Mouse (Mus musculus) heart, embryonic 14.5 days (tissue): ENCODE results near the gene Rbbp6. TPM values are rescaled to one million over a fixed set of nuclear protein-coding genes. Genes with fewer than 3 reads are reported as not detected.
A peak's percentile ranks its signal among the peaks of the same experiment; 100 is the strongest.

Source experiments
- ATAC-seq: fragments of 200-750 bp; cut with Nextera tagmentation; 2 replicates; pipeline ENCODE4 v1.8.0; 2017; ENCODE audit warnings: low read depth, moderate TSS enrichment; ENCODE audit not compliant: insufficient number of reproducible peaks, insufficient read depth, low FRiP score
- H3K27ac ChIP-seq, 2 experiments: fragments of 200-500 bp in 1 of 2; fragments of 300-500 bp in 1 of 2; sonication (generic) in 1 of 2; replicated peaks in 1 of 2; 2 replicates each; pipeline ENCODE4 v1.5.1; 2012 to 2014; ENCODE audit warnings: low read depth in 2 of 2, low read length in 2 of 2, control low read depth in 1 of 2, mild to moderate bottlenecking in 1 of 2, mixed read lengths in 1 of 2; ENCODE audit not compliant: control insufficient read depth in 1 of 2, insufficient read depth in 1 of 2
- H3K27me3 ChIP-seq: fragments of 300-500 bp; sonication (generic); 2 replicates; pipeline ENCODE4 v1.6.1; 2014; ENCODE audit warnings: mild to moderate bottlenecking, low read length, control low read depth; ENCODE audit not compliant: control insufficient read depth, insufficient read depth
- H3K36me3 ChIP-seq: fragments of 300-500 bp; sonication (generic); 2 replicates; pipeline ENCODE4 v1.6.1; 2014; ENCODE audit warnings: mild to moderate bottlenecking, control low read depth, low read length, mixed read lengths; ENCODE audit not compliant: control insufficient read depth, insufficient read depth
- H3K4me1 ChIP-seq, 2 experiments: fragments of 200-500 bp in 1 of 2; fragments of 300-500 bp in 1 of 2; sonication (generic) in 1 of 2; 2 replicates each; pipeline ENCODE4 v1.6.1; 2012 to 2014; ENCODE audit warnings: low read length in 2 of 2, control low read depth in 1 of 2, mixed read lengths in 1 of 2; ENCODE audit not compliant: control insufficient read depth in 2 of 2, insufficient read depth in 2 of 2
- H3K4me2 ChIP-seq: fragments of 300-500 bp; sonication (generic); 2 replicates; pipeline ENCODE4 v1.6.1; 2014; ENCODE audit warnings: mild to moderate bottlenecking, low read length
- H3K4me3 ChIP-seq, 2 experiments: fragments of 200-500 bp in 1 of 2; fragments of 300-500 bp in 1 of 2; sonication (generic) in 1 of 2; 2 replicates each; pipeline ENCODE4 v1.5.1; 2012 to 2014; ENCODE audit warnings: low read length in 2 of 2, mild to moderate bottlenecking in 2 of 2, control low read depth in 1 of 2, low read depth in 1 of 2, moderate library complexity in 1 of 2; ENCODE audit not compliant: control insufficient read depth in 1 of 2, insufficient read depth in 1 of 2
- H3K9ac ChIP-seq: fragments of 300-500 bp; sonication (generic); 2 replicates; pipeline ENCODE4 v1.6.1; 2014; ENCODE audit warnings: mild to moderate bottlenecking, low read length
- H3K9me3 ChIP-seq: fragments of 300-500 bp; sonication (generic); 2 replicates; pipeline ENCODE4 v1.6.1; 2016; ENCODE audit warnings: low read length, control low read depth; ENCODE audit not compliant: control insufficient read depth
- WGBS: fragments of 180-500 bp; shearing (Covaris S2); extraction: QIAGEN DNeasy Blood & Tissue Kit; methylation state at CpG from one replicate; pipeline ENCODE4 v1.1.7; 2014; 5-methylcytosine and 5-hydroxymethylcytosine counted together
- polyA plus RNA-seq: library from polyadenylated mRNA; unstranded; fragments of >200 nt; fragmentation: Nextera tagmentation; extraction: Ambion mirVana; gene quantifications from 2 replicates; pipeline ENCODE4 v1.2.1, GENCODE M21; 2014

Gene Rbbp6
- polyA plus RNA-seq, result 23.8 TPM in 2 replicates

- H3K4me3 ChIP-seq, result no peak within 1 kb of the TSS
- no peaks in the 10 kb centered on the region for H3K4me1 ChIP-seq
- no peaks in the 10 kb centered on the region for H3K27me3 ChIP-seq
- H3K9me3 ChIP-seq, result no peaks in the 10 kb centered on the region
- H3K4me2 ChIP-seq, result no peak within 1 kb of the TSS
- ATAC-seq, result no peak
- no peak within 1 kb of the TSS for H3K9ac ChIP-seq
- 66% methylated on average over 5 of the region's 5 CpGs for WGBS
- no peaks in the 10 kb centered on the region for H3K36me3 ChIP-seq
- no peak within 1 kb of the TSS for H3K27ac ChIP-seq
Measured at GRCm38 (mm10) chr7:122965386-122965785, at the start of gene Rbbp6. Rbbp6 (plus strand) TSS chr7:122965686.

GRCm38 (mm10) chr7:122919728-122920582 is 45.5 kb upstream of the Rbbp6 start:
- Histone ChIP-seq H3K9ac (no peak overlapping the region), H3K27me3 (0 out of 2 replicates have a peak, but pooled peaks cover 5% of the 10 kb centered on the region), H3K4me2 (no peak overlapping the region), H3K27ac (no peak overlapping the region), H3K9me3 (no peaks in the 10 kb centered on the region), H3K36me3 (no peaks in the 10 kb centered on the region), H3K4me3 (no peak overlapping the region), H3K4me1 (0 out of 4 replicates have a peak, but pooled peaks cover 0 to 3% of the 10 kb centered on the region in 2 experiments)
- WGBS, result 43% methylated on average over 13 of the region's 13 CpGs
- no peak for ATAC-seq

- 82% methylated on average over 9 of the region's 9 CpGs for WGBS
Measured at GRCm38 (mm10) chr7:122921537-122921936, 43.9 kb upstream of the Rbbp6 start.

GRCm38 (mm10) chr7:122924256-122924655 is 41.2 kb upstream of the Rbbp6 start:
- no peak for ATAC-seq
- Histone ChIP-seq H3K9me3 (no peaks in the 10 kb centered on the region), H3K4me1 (0 out of 4 replicates have a peak, but pooled peaks cover 0 to 3% of the 10 kb centered on the region in 2 experiments), H3K9ac (no peak overlapping the region), H3K4me3 (no peak overlapping the region), H3K4me2 (no peak overlapping the region), H3K36me3 (no peaks in the 10 kb centered on the region), H3K27me3 (0 out of 2 replicates have a peak, but pooled peaks cover 5% of the 10 kb centered on the region), H3K27ac (no peak overlapping the region)
- WGBS, result 63% methylated on average over 3 of the region's 3 CpGs

More at GRCm38 (mm10) chr7:122921537-122921936, 43.9 kb upstream of the Rbbp6 start:
- ATAC-seq, result no peak
- 0 out of 4 replicates have a peak, but pooled peaks cover 0 to 3% of the 10 kb centered on the region in 2 experiments for H3K4me1 ChIP-seq
- H3K9ac ChIP-seq, result no peak overlapping the region
- no peak overlapping the region for H3K4me2 ChIP-seq
- no peak overlapping the region for H3K4me3 ChIP-seq
- H3K27ac ChIP-seq, result no peak overlapping the region
- no peaks in the 10 kb centered on the region for H3K36me3 ChIP-seq
- H3K9me3 ChIP-seq, result no peaks in the 10 kb centered on the region
- 0 out of 2 replicates have a peak, but pooled peaks cover 5% of the 10 kb centered on the region for H3K27me3 ChIP-seq

DNA sequence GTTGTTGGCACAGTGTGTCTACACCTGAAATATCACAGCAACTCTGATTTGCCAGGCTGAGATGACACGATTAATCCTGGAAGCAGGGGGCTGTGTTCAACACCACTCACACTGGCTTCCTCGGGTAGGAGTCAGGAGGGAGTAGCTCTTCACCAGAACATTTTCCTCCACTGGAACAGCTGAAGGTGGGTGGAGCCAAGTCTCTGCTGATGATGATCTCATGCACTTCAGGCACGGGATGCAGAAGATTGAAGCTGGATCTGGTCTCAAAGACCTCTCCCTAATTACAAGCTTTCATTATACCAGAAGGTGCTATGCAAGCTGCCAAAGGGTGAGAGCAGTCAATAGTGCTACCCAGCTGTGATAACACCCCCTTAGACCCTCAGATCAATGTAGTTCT is 35.0 kb upstream of the Rbbp6 start:
- no peak for ATAC-seq
- no peak overlapping the region for H3K27ac ChIP-seq
- peaks cover 4 to 8% of the 10 kb centered on the region in 2 experiments; a peak in 3 of 4 replicates for H3K4me1 ChIP-seq
- no peaks in the 10 kb centered on the region for H3K27me3 ChIP-seq
- no peaks in the 10 kb centered on the region for H3K9me3 ChIP-seq
- H3K4me2 ChIP-seq, result no peak overlapping the region
- H3K9ac ChIP-seq, result no peak overlapping the region
- 13% methylated on average over 3 of the region's 3 CpGs for WGBS
- H3K36me3 ChIP-seq, result no peaks in the 10 kb centered on the region
- no peak overlapping the region for H3K4me3 ChIP-seq

DNA sequence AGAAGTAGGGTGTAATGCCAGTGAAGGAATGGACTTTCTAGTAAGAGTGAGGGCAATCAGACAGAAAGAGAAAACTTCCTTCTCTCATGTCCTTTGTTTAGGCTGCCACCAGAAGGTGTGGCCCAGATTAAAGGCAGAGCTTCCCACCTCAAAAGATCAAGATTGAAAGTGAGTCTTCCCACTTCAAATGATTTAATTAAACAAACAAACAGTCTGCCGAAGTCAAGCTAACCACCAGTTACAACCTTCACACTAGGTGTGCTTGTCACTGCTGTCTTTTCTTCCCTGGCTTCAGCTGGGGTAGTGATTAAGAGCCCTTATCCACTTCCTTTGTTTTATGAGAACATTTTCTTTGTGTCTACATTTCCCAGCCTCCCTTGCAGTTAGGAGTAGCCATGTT is 33.3 kb upstream of the Rbbp6 start:
- 9% methylated on average over 1 of the region's 1 CpGs for WGBS
- Histone ChIP-seq H3K4me1 (peaks cover 4 to 8% of the 10 kb centered on the region in 2 experiments; a peak in 3 of 4 replicates), H3K27me3 (no peaks in the 10 kb centered on the region), H3K9me3 (no peaks in the 10 kb centered on the region), H3K4me2 (no peak overlapping the region), H3K36me3 (no peaks in the 10 kb centered on the region), H3K27ac (peak overlapping the region in 1 of 2 experiments; percentile 53; a peak in 3 of 4 replicates), H3K4me3 (no peak overlapping the region), H3K9ac (no peak overlapping the region)
- ATAC-seq, result no peak

DNA sequence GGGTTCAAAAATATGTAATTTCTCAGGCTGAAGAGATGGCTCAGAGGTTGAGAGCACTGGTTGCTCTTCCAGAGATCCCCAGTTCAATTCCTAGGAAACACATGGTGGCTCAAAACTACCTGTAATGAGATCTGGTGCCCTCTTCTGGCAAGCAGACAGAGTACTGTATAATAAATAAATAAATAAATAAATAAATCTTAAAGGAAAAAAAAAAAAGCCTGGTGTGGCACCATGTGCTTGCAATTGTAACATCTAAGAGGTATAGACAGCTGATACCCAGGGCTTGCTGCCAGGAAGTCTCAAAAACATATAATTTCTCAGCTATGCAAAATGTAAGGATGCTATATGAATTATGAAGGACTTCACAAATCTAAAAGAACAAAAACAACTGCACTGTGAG is 28.9 kb upstream of the Rbbp6 start:
- no peak overlapping the region for H3K4me2 ChIP-seq
- H3K4me3 ChIP-seq, result no peak overlapping the region
- H3K36me3 ChIP-seq, result no peaks in the 10 kb centered on the region
- H3K27me3 ChIP-seq, result no peaks in the 10 kb centered on the region
- H3K9me3 ChIP-seq, result no peaks in the 10 kb centered on the region
- no peak overlapping the region for H3K9ac ChIP-seq
- H3K4me1 ChIP-seq, result peaks cover 0 to 2% of the 10 kb centered on the region in 2 experiments; a peak in 1 of 4 replicates
- H3K27ac ChIP-seq, result no peak overlapping the region
- ATAC-seq, result no peak
